Mouse (Mus musculus) bone marrow macrophage, adult 2 months (primary cell): ENCODE measurements around the gene Prr12. TPM values are rescaled to one million over a fixed set of nuclear protein-coding genes. Genes with fewer than 3 reads are reported as not detected.

Experiments used
- H3K27ac ChIP-seq: 2 replicates; pipeline ENCODE4 v1.5.1; 2012; ENCODE audit warnings: low read depth, low read length; ENCODE audit not compliant: insufficient read depth
- H3K4me1 ChIP-seq: 2 replicates; pipeline ENCODE4 v1.6.1; 2012; ENCODE audit warnings: low read length; ENCODE audit not compliant: control insufficient read depth, insufficient read depth
- H3K4me3 ChIP-seq: 2 replicates; pipeline ENCODE4 v1.5.1; 2012; ENCODE audit warnings: mild to moderate bottlenecking, low read length, moderate library complexity; ENCODE audit not compliant: insufficient read depth
- CTCF ChIP-seq: IDR thresholded peaks from 2 replicates; pipeline ENCODE4 v1.5.1; 2012; ENCODE audit warnings: low read depth, mild to moderate bottlenecking, low read length, moderate library complexity
- POLR2A ChIP-seq: IDR thresholded peaks from 2 replicates; pipeline ENCODE4 v1.6.1; 2012; ENCODE audit warnings: mild to moderate bottlenecking, low read depth, low read length, borderline replicate concordance
- polyA plus RNA-seq: library from polyadenylated mRNA; stranded (reverse); fragments of >200 nt; gene quantifications from 2 replicates; pipeline ENCODE4 v1.2.4, GENCODE M21; 2012; ENCODE audit not compliant: missing spikeins, insufficient read depth, insufficient read length

Gene Prr12
- polyA plus RNA-seq, 1 experiment, result 22.5 TPM

GRCm38 (mm10) chr7:45000539-45001114 is 52.1 kb downstream of the Prr12 start:
- Histone ChIP-seq H3K27ac (no peak overlapping the region), H3K4me3 (no peak overlapping the region), H3K4me1 (peaks cover 7% of the 10 kb centered on the region)
- no peak for TF ChIP-seq CTCF
- TF ChIP-seq POLR2A, result no peak

GRCm38 (mm10) chr7:44999753-45000152 is 52.9 kb downstream of the Prr12 start:
- no peak overlapping the region for H3K27ac ChIP-seq

GRCm38 (mm10) chr7:44998501-44998955 is 54.2 kb downstream of the Prr12 start, which contains the start of gene Bcl2l12:
TSS of gene Bcl2l12 (minus strand) at chr7:44998712.
- Histone ChIP-seq H3K27ac (peak within 1 kb of the TSS; percentile 88), H3K4me1 (peaks cover 7% of the 10 kb centered on the region), H3K4me3 (peak within 1 kb of the TSS; percentile 83)
- no peak for TF ChIP-seq CTCF
- TF ChIP-seq POLR2A, result no peak

More at GRCm38 (mm10) chr7:44999753-45000152, 52.9 kb downstream of the Prr12 start:
- Histone ChIP-seq H3K4me3 (no peak overlapping the region), H3K4me1 (peaks cover 7% of the 10 kb centered on the region)
- TF ChIP-seq POLR2A (no peak), CTCF (no peak)

- H3K4me1 ChIP-seq, result peaks cover 7% of the 10 kb centered on the region
- H3K4me3 ChIP-seq, result peak overlapping the region; percentile 83
- peak overlapping the region; percentile 88 for H3K27ac ChIP-seq
- TF ChIP-seq CTCF (no peak), POLR2A (no peak)
Observed at GRCm38 (mm10) chr7:44997940-44998428, 54.7 kb downstream of the Prr12 start.

- Histone ChIP-seq H3K4me3 (peak within 1 kb of the TSS; percentile 83), H3K27ac (peak within 1 kb of the TSS; percentile 88), H3K4me1 (peaks cover 7% of the 10 kb centered on the region)
- 0 out of 2 replicates have a peak, but pooled peaks have one; percentile 3 for TF ChIP-seq POLR2A
- TF ChIP-seq CTCF, result no peak
Observed at GRCm38 (mm10) chr7:44997231-44997939, 55.3 kb downstream of the Prr12 start, which contains the start of gene Irf3. TSS of gene Irf3 (plus strand) at chr7:44997648.

- Histone ChIP-seq H3K27ac (no peak overlapping the region), H3K4me1 (peaks cover 7% of the 10 kb centered on the region), H3K4me3 (peak overlapping the region; percentile 83)
- TF ChIP-seq POLR2A, result no peak
- TF ChIP-seq CTCF, result no peak
Observed at GRCm38 (mm10) chr7:44996672-44997071, 56.0 kb downstream of the Prr12 start.

- Histone ChIP-seq H3K4me1 (peaks cover 10% of the 10 kb centered on the region), H3K27ac (peak overlapping the region; percentile 77), H3K4me3 (peak overlapping the region; percentile 75)
- peak; percentile 12; the same call in 1 of the 2 replicates for TF ChIP-seq POLR2A
- 0 out of 2 replicates have a peak, but pooled peaks have one; percentile 22 for TF ChIP-seq CTCF
Observed at GRCm38 (mm10) chr7:44986879-44987718, 65.6 kb downstream of the Prr12 start.

GRCm38 (mm10) chr7:44986192-44986878 is 66.3 kb downstream of the Prr12 start, which contains the start of gene Prmt1:
TSS of gene Prmt1 (minus strand) at chr7:44986568.
- peak within 1 kb of the TSS; percentile 81 for H3K27ac ChIP-seq
- no peak for TF ChIP-seq POLR2A
- TF ChIP-seq CTCF, result no peak
- H3K4me3 ChIP-seq, result peak within 1 kb of the TSS; percentile 97
- peaks cover 10% of the 10 kb centered on the region for H3K4me1 ChIP-seq

GRCm38 (mm10) chr7:44985595-44986191 is 67.0 kb downstream of the Prr12 start:
- H3K4me1 ChIP-seq, result peaks cover 10% of the 10 kb centered on the region

More at GRCm38 (mm10) chr7:44985595-44986191, 67.0 kb downstream of the Prr12 start:
- TF ChIP-seq POLR2A, result no peak
- TF ChIP-seq CTCF, result no peak
- H3K4me3 ChIP-seq, result peak overlapping the region; percentile 97
- H3K27ac ChIP-seq, result peak overlapping the region; percentile 81
